Mouse (Mus musculus): Measurements from ENCODE around the gene Ttbk2.

- TF ChIP-seq POLR2A (IDR thresholded peaks at IDR 0.05; ENCODE audit: low read depth, low read length) (no peak), CTCF (IDR thresholded peaks at IDR 0.05; ENCODE audit: extremely low read depth, insufficient read length, insufficient replicate concordance, low read depth, low read length) (no peak)
Measured at GRCm38 (mm10) chr2:120729775-120730585, 120.4 kb downstream of the Ttbk2 start.

All from small intestine, adult 2 months (tissue).